Mouse (Mus musculus) heart, postnatal 0 days (tissue): ENCODE measurements around the gene Arid1b.

Experiments used
- CTCF ChIP-seq: IDR thresholded peaks from 2 replicates; pipeline ENCODE4 v1.5.1; 2016; ENCODE audit warnings: antibody characterized with exemption, control low read depth, low read depth
- EP300 ChIP-seq: IDR thresholded peaks from 2 replicates; pipeline ENCODE4 v1.6.1; 2016; ENCODE audit warnings: antibody characterized with exemption, low read depth

- TF ChIP-seq CTCF (no peak), EP300 (no peak)
Observed at GRCm38 (mm10) chr17:5008236-5008635, 14.1 kb downstream of the Arid1b start.
